Mouse (Mus musculus) bone marrow, adult 2 months (tissue): ENCODE results near the gene Iqca. TPM values are rescaled to one million over a fixed set of nuclear protein-coding genes. Genes with fewer than 3 reads are reported as not detected.

Experiments
- H3K27ac ChIP-seq: fragments of 200-500 bp; 2 replicates; pipeline ENCODE4 v1.5.1; 2012; ENCODE audit warnings: low read depth, mild to moderate bottlenecking, control low read depth, inconsistent platforms, low read length; ENCODE audit not compliant: control insufficient read depth, poor library complexity, insufficient read depth
- H3K4me1 ChIP-seq: fragments of 200-500 bp; 2 replicates; pipeline ENCODE4 v1.6.1; 2011; ENCODE audit warnings: low read length; ENCODE audit not compliant: control insufficient read depth, insufficient read depth
- H3K4me3 ChIP-seq: fragments of 200-500 bp; replicated peaks from 2 replicates; pipeline ENCODE3; 2011; ENCODE audit warnings: mild to moderate bottlenecking, low read depth, low read length, control low read depth; ENCODE audit not compliant: control insufficient read depth
- CTCF ChIP-seq: fragments of 200-500 bp; IDR thresholded peaks from 2 replicates; pipeline ENCODE4 v1.5.1; 2011; ENCODE audit warnings: low read length, control low read depth; ENCODE audit not compliant: control insufficient read depth, insufficient read depth
- POLR2A ChIP-seq: fragments of 200-500 bp; IDR thresholded peaks from 2 replicates; pipeline ENCODE4 v1.6.1; 2011; ENCODE audit warnings: low read depth, mild to moderate bottlenecking, control low read depth, low read length, borderline replicate concordance; ENCODE audit not compliant: control insufficient read depth
- WGBS: fragments of 180-500 bp; shearing (Covaris S2); methylation state at CpG from one replicate; pipeline ENCODE4 v1.1.7; 2018; 5-methylcytosine and 5-hydroxymethylcytosine counted together
- polyA plus RNA-seq: library from polyadenylated mRNA; stranded (reverse); fragments of >200 nt; gene quantifications from 2 replicates; pipeline ENCODE4 v1.2.4, GENCODE M21; 2011; ENCODE audit warnings: low replicate concordance; ENCODE audit not compliant: missing spikeins, insufficient read depth, insufficient read length

Gene Iqca
- polyA plus RNA-seq, 1 experiment: not detected

- H3K27ac ChIP-seq: no peak overlapping the region
- no peak overlapping the region for H3K4me3 ChIP-seq
- WGBS: 64% methylated on average over 12 of the region's 12 CpGs
- H3K4me1 ChIP-seq: no peaks in the 10 kb centered on the region
- no peak for TF ChIP-seq CTCF
- no peak for TF ChIP-seq POLR2A
Observed at GRCm38 (mm10) chr1:90180966-90181699, 27.9 kb upstream of the Iqca start.

DNA sequence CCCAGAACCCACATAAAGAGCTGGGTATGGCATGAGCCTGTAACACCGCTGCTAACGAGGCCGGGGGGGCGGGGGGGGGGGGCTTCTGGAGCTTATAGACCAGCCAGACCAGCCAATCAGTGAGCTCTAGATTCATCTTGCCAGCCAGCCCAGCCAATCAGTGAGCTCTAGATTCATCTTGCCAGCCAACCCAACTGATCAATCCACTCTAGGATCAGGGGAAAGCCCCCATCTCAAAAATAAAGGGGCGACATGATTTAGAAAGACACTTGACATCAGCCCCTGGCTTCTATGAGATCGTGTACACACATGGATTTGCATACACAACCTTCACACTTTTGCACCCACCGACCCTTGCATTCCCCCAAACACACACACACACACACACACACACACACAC, 27.3 kb upstream of the Iqca start:
- Histone ChIP-seq H3K4me1 (no peaks in the 10 kb centered on the region), H3K4me3 (no peak overlapping the region), H3K27ac (no peak overlapping the region)
- no peak for TF ChIP-seq CTCF
- TF ChIP-seq POLR2A: no peak
- WGBS: 68% methylated on average over 7 of the region's 7 CpGs

- H3K4me1 ChIP-seq: no peaks in the 10 kb centered on the region
- H3K27ac ChIP-seq: no peak overlapping the region
- no peak for TF ChIP-seq POLR2A
- no peak for TF ChIP-seq CTCF
- no peak overlapping the region for H3K4me3 ChIP-seq
- WGBS: 55% methylated on average over 5 of the region's 5 CpGs
Observed at GRCm38 (mm10) chr1:90177978-90178377, 24.8 kb upstream of the Iqca start.

DNA sequence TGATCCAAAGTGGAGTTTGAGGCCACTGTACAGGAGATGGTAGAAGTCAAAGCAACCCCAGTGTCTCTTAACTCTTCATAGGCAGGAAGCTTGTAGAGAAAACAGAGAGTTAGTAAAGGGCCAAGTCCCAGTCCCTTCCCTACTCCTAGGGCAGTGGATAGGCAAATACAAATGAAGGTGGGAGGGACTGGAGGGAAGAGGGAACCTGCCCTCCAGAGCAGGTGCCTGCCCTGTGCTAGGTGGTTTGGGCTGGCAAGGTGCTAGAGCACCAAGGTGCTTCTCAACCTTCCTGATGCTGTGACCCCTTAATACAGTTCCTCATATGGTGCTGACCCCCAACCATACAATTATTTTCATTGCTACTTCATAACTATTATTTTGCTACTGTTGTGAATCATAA, 24.4 kb upstream of the Iqca start:
- H3K27ac ChIP-seq: no peak overlapping the region
- H3K4me3 ChIP-seq: no peak overlapping the region
- H3K4me1 ChIP-seq: no peaks in the 10 kb centered on the region
- TF ChIP-seq CTCF (no peak), POLR2A (no peak)

GRCm38 (mm10) chr1:90176223-90176622, 23.0 kb upstream of the Iqca start:
- no peak for TF ChIP-seq CTCF
- no peak for TF ChIP-seq POLR2A
- no peak overlapping the region for H3K4me3 ChIP-seq
- WGBS: 77% methylated on average over 7 of the region's 7 CpGs
- no peaks in the 10 kb centered on the region for H3K4me1 ChIP-seq
- no peak overlapping the region for H3K27ac ChIP-seq

DNA sequence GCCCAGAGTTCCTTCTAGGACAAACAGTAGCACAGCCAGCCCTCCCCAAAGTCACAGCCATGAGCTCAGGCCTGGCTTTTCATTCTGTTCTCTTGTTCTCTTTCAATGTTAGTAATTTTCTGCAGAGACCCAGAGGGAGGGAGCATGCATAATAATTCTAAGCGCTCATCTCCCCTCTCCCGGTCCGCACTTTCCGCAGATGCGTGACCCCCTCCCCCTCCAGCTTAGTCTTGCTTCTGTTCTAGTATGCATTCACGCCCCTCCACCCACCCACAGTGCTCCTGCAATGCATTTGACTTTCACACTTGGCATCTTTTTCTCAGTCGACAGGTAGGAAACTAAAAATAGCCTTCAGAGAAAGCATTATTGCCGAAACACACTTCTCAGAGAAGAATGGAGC, 21.1 kb upstream of the Iqca start:
- H3K4me3 ChIP-seq: no peak overlapping the region
- TF ChIP-seq POLR2A: no peak
- TF ChIP-seq CTCF: no peak
- H3K27ac ChIP-seq: no peak overlapping the region
- 77% methylated on average over 8 of the region's 8 CpGs for WGBS
- H3K4me1 ChIP-seq: no peaks in the 10 kb centered on the region

DNA sequence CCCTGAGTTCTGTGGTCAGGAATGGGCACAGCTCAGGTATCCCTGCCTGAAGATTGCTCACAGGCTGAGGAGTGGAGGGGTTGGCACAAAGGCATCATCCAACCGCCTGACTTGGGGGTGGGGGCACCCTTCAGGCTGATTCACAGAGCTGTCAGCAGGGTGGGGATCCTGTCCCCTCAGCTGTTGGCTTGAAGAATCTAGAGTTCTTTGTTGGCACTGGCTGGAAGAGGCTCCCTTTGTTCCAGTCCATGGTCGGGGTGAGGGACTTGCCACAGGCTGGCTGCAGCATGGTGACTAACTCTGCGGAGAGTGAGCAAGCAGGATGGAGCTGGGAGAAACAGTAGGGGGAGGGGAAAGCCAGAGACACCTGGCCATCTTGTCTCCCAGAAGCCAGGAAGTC, 11.1 kb upstream of the Iqca start:
- Histone ChIP-seq H3K27ac (no peak overlapping the region), H3K4me3 (no peak overlapping the region), H3K4me1 (peaks cover 2% of the 10 kb centered on the region; the same call in 1 of the 2 replicates)
- TF ChIP-seq POLR2A (no peak), CTCF (no peak)
- 50% methylated on average over 3 of the region's 3 CpGs for WGBS

GRCm38 (mm10) chr1:90163161-90163560, 10.0 kb upstream of the Iqca start:
- H3K4me1 ChIP-seq: peaks cover 2% of the 10 kb centered on the region; the same call in 1 of the 2 replicates
- 72% methylated on average over 7 of the region's 7 CpGs for WGBS
- no peak for TF ChIP-seq CTCF
- no peak for TF ChIP-seq POLR2A
- H3K27ac ChIP-seq: no peak overlapping the region
- no peak overlapping the region for H3K4me3 ChIP-seq

DNA sequence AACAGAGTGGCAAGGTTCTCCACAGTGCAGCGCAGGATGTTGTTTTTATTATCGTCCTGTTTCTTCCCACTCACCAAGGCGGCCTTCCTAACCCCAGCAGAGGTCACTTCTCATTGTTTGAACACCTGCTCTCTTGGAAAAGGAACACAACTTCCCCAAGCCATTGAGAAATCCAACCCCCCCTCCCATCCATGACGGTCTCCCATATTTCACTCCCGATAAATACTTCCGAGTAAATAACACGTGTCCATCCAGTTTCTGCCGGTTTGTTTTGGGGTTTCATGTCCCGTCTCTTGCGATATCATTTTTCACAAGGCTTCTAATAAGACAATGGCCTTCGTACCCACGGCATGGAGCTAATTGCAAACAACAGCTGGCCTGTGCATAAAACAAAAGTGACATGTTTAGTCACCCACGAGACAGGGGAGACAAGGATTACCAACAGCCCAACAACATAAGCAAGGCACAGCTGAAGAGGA, 9.2 kb upstream of the Iqca start:
- Histone ChIP-seq H3K4me1 (peaks cover 2% of the 10 kb centered on the region; the same call in 1 of the 2 replicates), H3K4me3 (no peak overlapping the region), H3K27ac (no peak overlapping the region)
- WGBS: 45% methylated on average over 13 of the region's 13 CpGs
- TF ChIP-seq POLR2A (no peak), CTCF (no peak)
